8 mouse cellular contexts compared by ENCODE assay signal in genomic region chr7:24904936-24905335, GRCm38 (mm10). TPM values are rescaled to one million over a fixed set of nuclear protein-coding genes. Genes with fewer than 3 reads are reported as not detected.
DNase-seq lines count a peak whose midpoint lies in the region; ATAC-seq and TF ChIP-seq lines count a peak whose summit lies in the region.

No protein-coding gene starts in this region.

- H3K4me1 ChIP-seq in cerebellum, adult 2 months (ENCODE audit: control insufficient read depth, insufficient read depth, low read length): peaks cover 3% of the 10 kb centered on the region; the same call in 1 of the 2 replicates
- 0 out of 2 replicates have a peak, but pooled peaks cover 12% of the 10 kb centered on the region for H3K4me1 ChIP-seq in forebrain, postnatal 0 days (ENCODE audit: insufficient read depth)
- peaks cover 9% of the 10 kb centered on the region for H3K4me1 ChIP-seq in lung, embryonic 14.5 days (ENCODE audit: insufficient read depth)

- peak overlapping the region; percentile 84 for H3K4me3 ChIP-seq in layer of hippocampus, adult 2 months
- H3K4me3 ChIP-seq in cerebellum, adult 2 months (replicated peaks; ENCODE audit: insufficient read depth, low read depth, low read length): peak overlapping the region; percentile 86
- H3K4me3 ChIP-seq in forebrain, postnatal 0 days (ENCODE audit: low read depth, low read length): peak overlapping the region; percentile 47
- H3K4me3 ChIP-seq in lung, embryonic 14.5 days (ENCODE audit: low read depth, low read length): peak overlapping the region; percentile 60

- H3K4me2 ChIP-seq in forebrain, postnatal 0 days (ENCODE audit: low read depth): peak overlapping the region; percentile 75
- peak overlapping the region; percentile 87 for H3K4me2 ChIP-seq in lung, embryonic 14.5 days

- no peak overlapping the region for H3K27ac ChIP-seq in layer of hippocampus, adult 2 months
- H3K27ac ChIP-seq in cerebellum, adult 2 months (ENCODE audit: insufficient read depth, low read length): no peak overlapping the region
- H3K27ac ChIP-seq in forebrain, postnatal 0 days (ENCODE audit: low read depth, low read length): peak overlapping the region; percentile 46; the same call in 1 of the 2 replicates
- peak overlapping the region; percentile 81; the same call in 1 of the 2 replicates for H3K27ac ChIP-seq in lung, embryonic 14.5 days (ENCODE audit: low read depth)

- TF ChIP-seq CTCF in layer of hippocampus, adult 2 months (conservative IDR thresholded peaks at IDR 0.05): peak; percentile 71
- TF ChIP-seq CTCF in cerebellum, adult 2 months (IDR thresholded peaks at IDR 0.05; ENCODE audit: borderline replicate concordance, insufficient read depth, low read depth, low read length): peak; percentile 72
- TF ChIP-seq CTCF in forebrain, postnatal 0 days (IDR thresholded peaks at IDR 0.05; ENCODE audit: low read depth): peak; percentile 77
- TF ChIP-seq CTCF in lung, embryonic 14.5 days (IDR thresholded peaks at IDR 0.05; ENCODE audit: low read depth): peak; percentile 84

- H3K9me3 ChIP-seq in forebrain, postnatal 0 days (ENCODE audit: low read length): no peaks in the 10 kb centered on the region
- no peaks in the 10 kb centered on the region for H3K9me3 ChIP-seq in lung, embryonic 14.5 days (ENCODE audit: low read depth, low read length)

- 8% methylated on average over 3 of the region's 3 CpGs for WGBS in cerebellum, adult 2 months
- WGBS in forebrain, postnatal 0 days: 19% methylated on average over 3 of the region's 3 CpGs
- 8% methylated on average over 3 of the region's 3 CpGs for WGBS in lung, embryonic 14.5 days

- H3K9ac ChIP-seq in forebrain, postnatal 0 days: peak overlapping the region; percentile 56
- H3K9ac ChIP-seq in lung, embryonic 14.5 days: peak overlapping the region; percentile 74

- 0 out of 2 replicates have a peak, but pooled peaks cover 18% of the 10 kb centered on the region for H3K36me3 ChIP-seq in forebrain, postnatal 0 days (ENCODE audit: insufficient read depth)
- H3K36me3 ChIP-seq in lung, embryonic 14.5 days (ENCODE audit: insufficient read depth): peaks cover 18% of the 10 kb centered on the region

- DNase-seq in layer of hippocampus, adult 2 months (ENCODE audit: low spot score in 2 of 2): peak; percentile 39 to 45
- no peak for DNase-seq in layer of hippocampus, adult 9-11 months
- DNase-seq in cerebellum, adult 2 months: peak; percentile 73 to 75
- DNase-seq in forebrain, postnatal 0 days: peak; percentile 57
- DNase-seq in kidney, adult 8-10 months: peak; percentile 66 to 67
- peak; percentile 84 for DNase-seq in lung, embryonic 14.5 days
- DNase-seq in thymus, postnatal 36 days: peak; percentile 53 to 61

- no peak for TF ChIP-seq POLR2A in cerebellum, adult 2 months (IDR thresholded peaks at IDR 0.05; ENCODE audit: borderline replicate concordance, insufficient read depth, low read length)

- ATAC-seq in forebrain, postnatal 0 days: no peak
- no peak for ATAC-seq in lung, embryonic 14.5 days (ENCODE audit: insufficient read depth)
- peak; percentile 36 for ATAC-seq in neutrophil, adult 5-6 weeks (ENCODE audit: extremely low read depth, insufficient number of reproducible peaks, low FRiP score, poor library complexity, severe bottlenecking)

- H3K27me3 ChIP-seq in cerebellum, adult 2 months (ENCODE audit: control insufficient read depth, insufficient read depth, low read length): no peaks in the 10 kb centered on the region
- no peaks in the 10 kb centered on the region for H3K27me3 ChIP-seq in forebrain, postnatal 0 days (ENCODE audit: insufficient read depth, low read length)
- no peaks in the 10 kb centered on the region for H3K27me3 ChIP-seq in lung, embryonic 14.5 days (ENCODE audit: insufficient read depth, low read length)

RNA-seq across cellular contexts. Expression of gene Arhgef1, which starts 2.2 kb away (rescaled TPM):
- total RNA-seq in layer of hippocampus, adult 2 months (2021): 10 to 100 TPM; 88.3 to 100.0 TPM
- polyA plus RNA-seq in cerebellum, adult 2 months (2012; rRNA removed): 162 and 173 TPM in 2 replicates
- 24.5 and 30.3 TPM in 2 replicates for total RNA-seq in forebrain, postnatal 0 days (2014; rRNA removed)
- polyA plus RNA-seq in forebrain, postnatal 0 days (2015; fragmentation: Nextera tagmentation; extraction: Ambion mirVana): 16.7 and 26.8 TPM in 2 replicates
- polyA plus RNA-seq in lung, embryonic 14.5 days (2014; fragmentation: Nextera tagmentation; extraction: Ambion mirVana): 109 and 120 TPM in 2 replicates
- 473 and 474 TPM in 2 replicates for total RNA-seq in neutrophil, adult 5-6 weeks (2017)

RNA-seq across cellular contexts. Expression of gene Cd79a, which starts 7.8 kb away (rescaled TPM):
- not detected for total RNA-seq in layer of hippocampus, adult 2 months (2021)
- 0.85 and 1.1 TPM in 2 replicates for polyA plus RNA-seq in cerebellum, adult 2 months (2012; rRNA removed)
- 0.15 and 0.33 TPM in 2 replicates for total RNA-seq in forebrain, postnatal 0 days (2014; rRNA removed)
- polyA plus RNA-seq in forebrain, postnatal 0 days (2015; fragmentation: Nextera tagmentation; extraction: Ambion mirVana): 0.47 and 0.54 TPM in 2 replicates
- 0.16 and 0.24 TPM in 2 replicates for polyA plus RNA-seq in lung, embryonic 14.5 days (2014; fragmentation: Nextera tagmentation; extraction: Ambion mirVana)
- total RNA-seq in neutrophil, adult 5-6 weeks (2017): 464 and 482 TPM in 2 replicates

RNA-seq across cellular contexts. Expression of gene Rps19, which starts 20.8 kb away (rescaled TPM):
- 100 to 1,000 TPM; 501 to 525 TPM for total RNA-seq in layer of hippocampus, adult 2 months (2021)
- 282 and 314 TPM in 2 replicates for polyA plus RNA-seq in cerebellum, adult 2 months (2012; rRNA removed)
- total RNA-seq in forebrain, postnatal 0 days (2014; rRNA removed): 581 and 723 TPM in 2 replicates
- polyA plus RNA-seq in forebrain, postnatal 0 days (2015; fragmentation: Nextera tagmentation; extraction: Ambion mirVana): 1,350 and 1,888 TPM in 2 replicates
- polyA plus RNA-seq in lung, embryonic 14.5 days (2014; fragmentation: Nextera tagmentation; extraction: Ambion mirVana): 3,015 and 3,069 TPM in 2 replicates
- total RNA-seq in neutrophil, adult 5-6 weeks (2017): 834 and 844 TPM in 2 replicates

RNA-seq across cellular contexts. Expression of gene Dmrtc2, which starts 35.1 kb away (rescaled TPM):
- not detected for total RNA-seq in layer of hippocampus, adult 2 months (2021)
- polyA plus RNA-seq in cerebellum, adult 2 months (2012; rRNA removed): not detected in 2 replicates
- 0.08 TPM in 1 of 2 replicates, not detected in the other for total RNA-seq in forebrain, postnatal 0 days (2014; rRNA removed)
- polyA plus RNA-seq in forebrain, postnatal 0 days (2015; fragmentation: Nextera tagmentation; extraction: Ambion mirVana): 0.23 and 0.28 TPM in 2 replicates
- polyA plus RNA-seq in lung, embryonic 14.5 days (2014; fragmentation: Nextera tagmentation; extraction: Ambion mirVana): not detected in 2 replicates
- not detected in 2 replicates for total RNA-seq in neutrophil, adult 5-6 weeks (2017)

RNA-seq across cellular contexts. Expression of gene Lypd4, which starts 35.2 kb away (rescaled TPM):
- not detected for total RNA-seq in layer of hippocampus, adult 2 months (2021)
- not detected in 2 replicates for polyA plus RNA-seq in cerebellum, adult 2 months (2012; rRNA removed)
- total RNA-seq in forebrain, postnatal 0 days (2014; rRNA removed): not detected in 2 replicates
- not detected in 2 replicates for polyA plus RNA-seq in forebrain, postnatal 0 days (2015; fragmentation: Nextera tagmentation; extraction: Ambion mirVana)
- polyA plus RNA-seq in lung, embryonic 14.5 days (2014; fragmentation: Nextera tagmentation; extraction: Ambion mirVana): not detected in 2 replicates
- not detected in 2 replicates for total RNA-seq in neutrophil, adult 5-6 weeks (2017)

Comparison
In these comparisons a context has a peak if more than half of its experiments do, and no peak if none do; other contexts are left out.
1. H3K27ac ChIP-seq: peak in forebrain, postnatal 0 days (single experiment) and lung, embryonic 14.5 days (single experiment); none in layer of hippocampus, adult 2 months (single experiment) and cerebellum, adult 2 months (single experiment).
2. RNA of gene Cd79a, which starts 7.8 kb away (total RNA-seq): 464 to 482 TPM in neutrophil, adult 5-6 weeks; 0.15 to 0.33 TPM in forebrain, postnatal 0 days and not detected in layer of hippocampus, adult 2 months; every median in the first group is over 100 times any median in the second.
3. Peak in every context shown above with its lines, with median percentiles within 50 percentile points of each other: H3K4me3 ChIP-seq and CTCF ChIP-seq.